Mouse (Mus musculus) cortical plate, adult 2 months (tissue): ENCODE data around the gene Kremen1. TPM values are rescaled to one million over a fixed set of nuclear protein-coding genes. Genes with fewer than 3 reads are reported as not detected.

Source experiments
- H3K27ac ChIP-seq: fragments of 200-500 bp; 2 replicates; pipeline ENCODE4 v1.5.1; 2012; ENCODE audit warnings: low read length, control low read depth, inconsistent platforms; ENCODE audit not compliant: insufficient read depth
- H3K4me1 ChIP-seq: fragments of 200-500 bp; 2 replicates; pipeline ENCODE4 v1.6.1; 2011; ENCODE audit warnings: low read length; ENCODE audit not compliant: control insufficient read depth, insufficient read depth
- H3K4me3 ChIP-seq: fragments of 200-500 bp; 2 replicates; pipeline ENCODE4 v1.5.1; 2011; ENCODE audit warnings: mild to moderate bottlenecking, low read length, control low read depth; ENCODE audit not compliant: insufficient read depth
- CTCF ChIP-seq: fragments of 200-500 bp; IDR thresholded peaks from 2 replicates; pipeline ENCODE4 v1.5.1; 2011; ENCODE audit warnings: mild to moderate bottlenecking, control low read depth, low read length; ENCODE audit not compliant: insufficient read depth; ENCODE audit errors: extremely low read depth
- POLR2A ChIP-seq: fragments of 200-500 bp; IDR thresholded peaks from 2 replicates; pipeline ENCODE4 v1.6.1; 2011; ENCODE audit warnings: mild to moderate bottlenecking, low read length, control low read depth; ENCODE audit not compliant: insufficient read depth; ENCODE audit errors: extremely low read depth
- polyA plus RNA-seq: library from polyadenylated mRNA; depleted of rRNA; stranded (reverse); fragments of >200 nt; gene quantifications from 2 replicates; pipeline ENCODE4 v1.2.3, GENCODE M21; 2012; rRNA removed

Kremen1 gene
- 10.4 and 10.6 TPM in 2 replicates for polyA plus RNA-seq

GRCm38 (mm10) chr11:5261508-5262392 is at the start of gene Kremen1:
Kremen1 (minus strand) TSS chr11:5261558.
- TF ChIP-seq POLR2A (peak; percentile 39; the same call in 1 of the 2 replicates), CTCF (no peak)
- peaks cover 1% of the 10 kb centered on the region; the same call in 1 of the 2 replicates for H3K4me1 ChIP-seq

GRCm38 (mm10) chr11:5307024-5307905 is 45.9 kb upstream of the Kremen1 start:
- TF ChIP-seq CTCF (no peak), POLR2A (no peak)
- no peak overlapping the region for H3K27ac ChIP-seq
- H3K4me3 ChIP-seq, result no peak overlapping the region
- no peaks in the 10 kb centered on the region for H3K4me1 ChIP-seq

More at GRCm38 (mm10) chr11:5261508-5262392, at the start of gene Kremen1:
- Histone ChIP-seq H3K27ac (no peak within 1 kb of the TSS), H3K4me3 (peak within 1 kb of the TSS; percentile 65)

- TF ChIP-seq CTCF (no peak), POLR2A (no peak)
- no peak overlapping the region for H3K4me3 ChIP-seq
- no peaks in the 10 kb centered on the region for H3K4me1 ChIP-seq
- no peak overlapping the region for H3K27ac ChIP-seq
Observed at GRCm38 (mm10) chr11:5306017-5306416, 44.7 kb upstream of the Kremen1 start.

GRCm38 (mm10) chr11:5304526-5304925 is 43.2 kb upstream of the Kremen1 start:
- Histone ChIP-seq H3K4me3 (no peak overlapping the region), H3K4me1 (no peaks in the 10 kb centered on the region), H3K27ac (no peak overlapping the region)
- TF ChIP-seq POLR2A (no peak), CTCF (no peak)

GRCm38 (mm10) chr11:5298007-5298372 is 36.6 kb upstream of the Kremen1 start:
- Histone ChIP-seq H3K27ac (no peak overlapping the region), H3K4me1 (peaks cover 2% of the 10 kb centered on the region; the same call in 1 of the 2 replicates), H3K4me3 (no peak overlapping the region)
- TF ChIP-seq CTCF (no peak), POLR2A (no peak)

DNA sequence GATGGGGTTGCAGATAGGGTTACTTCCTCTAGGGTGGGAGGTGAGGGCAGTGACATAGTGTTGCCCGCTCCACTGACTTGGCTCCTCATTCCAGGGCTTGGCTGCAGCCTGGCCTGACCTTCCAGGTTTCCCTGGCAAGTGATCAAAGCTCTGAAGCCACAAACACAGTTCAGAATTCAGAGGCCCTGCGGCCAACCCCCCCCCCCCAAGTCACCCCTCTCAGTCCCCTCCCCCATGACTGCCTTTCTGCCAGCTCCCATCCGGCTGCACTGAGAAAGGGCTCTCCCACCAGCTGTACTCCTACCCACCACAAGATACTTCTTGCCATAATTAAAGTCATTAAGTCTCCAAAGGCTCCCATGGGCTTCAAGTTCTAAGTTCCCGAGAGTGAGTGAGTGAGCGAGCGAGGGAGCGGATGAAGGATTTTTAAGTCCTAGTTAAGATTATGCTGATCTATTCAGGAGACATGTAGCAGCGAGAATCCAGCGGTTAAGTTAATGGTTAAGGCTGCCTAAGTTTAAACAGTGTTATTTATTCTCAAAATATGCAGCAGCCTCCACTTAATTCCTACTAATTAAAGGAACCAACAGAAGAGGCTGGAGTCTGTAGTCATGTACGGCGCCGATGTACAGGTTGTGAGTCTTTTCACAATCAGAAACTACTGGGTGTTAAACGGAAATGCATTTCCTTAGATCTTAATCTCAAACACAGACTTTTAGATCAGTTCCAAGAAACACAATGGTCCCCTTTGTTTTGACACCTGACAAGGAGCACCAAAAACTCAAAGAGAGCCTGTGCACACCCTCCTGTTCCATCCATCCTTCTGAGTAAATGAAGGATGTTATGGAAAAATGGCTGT is 36.0 kb upstream of the Kremen1 start:
- Histone ChIP-seq H3K4me1 (peaks cover 2% of the 10 kb centered on the region; the same call in 1 of the 2 replicates), H3K4me3 (no peak overlapping the region), H3K27ac (0 out of 2 replicates have a peak overlapping the region, but pooled peaks have one; percentile 76)
- TF ChIP-seq POLR2A, result no peak
- TF ChIP-seq CTCF, result no peak

DNA sequence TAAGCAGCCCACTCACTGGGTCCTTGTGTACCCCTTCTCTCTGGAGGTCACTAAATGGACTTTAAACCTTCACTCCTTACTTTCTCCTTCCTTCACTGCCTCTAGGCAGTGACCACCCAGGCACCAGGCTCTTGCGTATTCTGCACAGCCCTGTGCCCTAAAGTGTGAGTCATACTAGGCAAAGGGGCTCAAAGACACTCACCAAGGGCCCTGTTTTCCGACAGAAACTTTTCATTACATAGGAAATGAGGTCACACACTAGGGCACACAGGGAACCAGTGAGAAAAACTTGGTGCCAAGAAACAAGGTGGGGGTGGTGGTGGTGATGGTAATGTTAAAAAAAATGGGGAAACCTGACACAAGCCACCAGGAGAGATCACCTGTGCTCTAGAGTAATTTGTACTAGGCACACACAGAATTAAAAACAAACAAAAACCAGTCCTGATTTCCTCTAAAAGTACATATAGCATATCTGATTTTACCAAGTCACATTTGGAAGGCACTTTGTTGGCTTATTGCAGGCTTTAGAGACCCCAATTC is 35.3 kb upstream of the Kremen1 start:
- peak overlapping the region; percentile 42 for H3K27ac ChIP-seq
- TF ChIP-seq CTCF, result no peak
- H3K4me3 ChIP-seq, result no peak overlapping the region
- peaks cover 2% of the 10 kb centered on the region; the same call in 1 of the 2 replicates for H3K4me1 ChIP-seq

- no peak for TF ChIP-seq CTCF
- no peak for TF ChIP-seq POLR2A
- Histone ChIP-seq H3K27ac (no peak overlapping the region), H3K4me3 (no peak overlapping the region), H3K4me1 (peaks cover 2% of the 10 kb centered on the region; the same call in 1 of the 2 replicates)
Observed at GRCm38 (mm10) chr11:5294805-5295204, 33.4 kb upstream of the Kremen1 start.
